Mouse (Mus musculus) forebrain, postnatal 0 days (tissue): Measurements from ENCODE around the gene Taf5l. TPM values are rescaled to one million over a fixed set of nuclear protein-coding genes. Genes with fewer than 3 reads are reported as not detected.

ENCODE experiments used
- ATAC-seq: fragments of 200-750 bp; cut with Nextera tagmentation; 2 replicates; pipeline ENCODE4 v1.8.0; 2017; ENCODE audit warnings: mild to moderate bottlenecking, moderate library complexity
- DNase-seq: peaks from one replicate; pipeline ENCODE4 v3.0.0-alpha.2; 2015
- H3K27ac ChIP-seq: fragments of 300-500 bp; sonication (generic); 2 replicates; pipeline ENCODE4 v1.5.1; 2014; ENCODE audit warnings: low read depth, mild to moderate bottlenecking, antibody characterized with exemption, low read length, moderate library complexity, mixed read lengths
- H3K27me3 ChIP-seq: fragments of 300-500 bp; sonication (generic); 2 replicates; pipeline ENCODE4 v1.6.1; 2014; ENCODE audit warnings: mild to moderate bottlenecking, low read length, mixed read lengths; ENCODE audit not compliant: insufficient read depth
- H3K36me3 ChIP-seq: fragments of 300-500 bp; sonication (generic); 2 replicates; pipeline ENCODE4 v1.6.1; 2014; ENCODE audit warnings: mild to moderate bottlenecking, moderate library complexity; ENCODE audit not compliant: insufficient read depth
- H3K4me1 ChIP-seq: fragments of 300-500 bp; sonication (generic); 2 replicates; pipeline ENCODE4 v1.6.1; 2014; ENCODE audit warnings: antibody characterized with exemption; ENCODE audit not compliant: insufficient read depth
- H3K4me2 ChIP-seq: fragments of 300-500 bp; sonication (generic); 2 replicates; pipeline ENCODE4 v1.6.1; 2014; ENCODE audit warnings: low read depth, mild to moderate bottlenecking, moderate library complexity
- H3K4me3 ChIP-seq: fragments of 300-500 bp; sonication (generic); 2 replicates; pipeline ENCODE4 v1.5.1; 2014; ENCODE audit warnings: low read depth, low read length, mixed read lengths
- H3K9ac ChIP-seq: fragments of 300-500 bp; sonication (generic); 2 replicates; pipeline ENCODE4 v1.6.1; 2014; ENCODE audit warnings: mild to moderate bottlenecking
- H3K9me3 ChIP-seq: fragments of 300-500 bp; sonication (generic); 2 replicates; pipeline ENCODE4 v1.6.1; 2016; ENCODE audit warnings: low read length
- CTCF ChIP-seq: sonication (generic); IDR thresholded peaks from 2 replicates; pipeline ENCODE4 v1.5.1; 2016; ENCODE audit warnings: antibody characterized with exemption, control low read depth, low read depth
- WGBS: fragments of 180-500 bp; shearing (Covaris S2); extraction: QIAGEN DNeasy Blood & Tissue Kit; methylation state at CpG from one replicate; pipeline ENCODE4 v1.1.7; 2014; 5-methylcytosine and 5-hydroxymethylcytosine counted together
- microRNA counts: library from miRNA; unstranded; fragments of <30 nt; microRNA quantifications from one replicate; lab custom pipeline; 2015
- microRNA-seq, 2 experiments: library from miRNA; unstranded; fragments of <30 nt; microRNA quantifications; one replicate each; pipeline ENCODE4; 2016
- polyA plus RNA-seq: library from polyadenylated mRNA; unstranded; fragments of >200 nt; fragmentation: Nextera tagmentation; extraction: Ambion mirVana; gene quantifications from 2 replicates; pipeline ENCODE4 v1.2.1, GENCODE M21; 2015
- total RNA-seq: library from RNA; depleted of rRNA; stranded (reverse); fragments of >200 nt; gene quantifications from 2 replicates; pipeline ENCODE4 v1.2.3, GENCODE M21; 2014; rRNA removed

The Taf5l gene
- total and polyA plus RNA-seq, 2 experiments from 2014 or later = 24.4 to 39.8 TPM

- Histone ChIP-seq H3K36me3 (peaks cover 26% of the 10 kb centered on the region), H3K4me1 (peaks cover 10% of the 10 kb centered on the region; the same call in 1 of the 2 replicates), H3K9ac (peak within 1 kb of the TSS; percentile 61), H3K4me3 (peak within 1 kb of the TSS; percentile 95), H3K4me2 (peak within 1 kb of the TSS; percentile 85), H3K27ac (peak within 1 kb of the TSS; percentile 82), H3K9me3 (no peaks in the 10 kb centered on the region), H3K27me3 (no peaks in the 10 kb centered on the region)
- no peak; the same call in 1 of the 2 replicates for TF ChIP-seq CTCF
- peak; percentile 100 for DNase-seq
- ATAC-seq = peak; percentile 92
- WGBS = under 1% methylated on average over 77 of the region's 77 CpGs
Observed at GRCm38 (mm10) chr8:123948942-123949685, 72.1 kb downstream of the Taf5l start, which contains the start of gene Nup133. Nup133 (minus strand) TSS chr8:123949265.

MicroRNAs encoded within 50 kb of the gene (microRNA counts, 519-probe panel; counts per million panel counts)
- microRNA mmu-miR-1967 (lab: Ali Mortazavi, UCI) = not detected

Small RNA genes lying within 50 kb of the gene (microRNA-seq; reads per million reads assigned to microRNA genes)
- gene Mir1967 = 0 to 0.39 reads per million in 2 experiments

Other genes starting within 250 kb of the Taf5l start
- gene Rab4a, start 215.4 kb downstream of the Taf5l start, total RNA-seq = 70.9 and 72.8 TPM in 2 replicates
- gene Rab4a, start 215.4 kb downstream of the Taf5l start, polyA plus RNA-seq = 113 and 127 TPM in 2 replicates
- gene Ccsap, start 161.2 kb downstream of the Taf5l start, total RNA-seq = 19.5 and 21.8 TPM in 2 replicates
- gene Ccsap, start 161.2 kb downstream of the Taf5l start, polyA plus RNA-seq = 10.0 and 10.6 TPM in 2 replicates
- gene Acta1, start 126.6 kb downstream of the Taf5l start, total RNA-seq = 10.5 and 20.1 TPM in 2 replicates
- gene Acta1, start 126.6 kb downstream of the Taf5l start, polyA plus RNA-seq = 17.1 and 20.4 TPM in 2 replicates
- gene Nup133, start 72.1 kb downstream of the Taf5l start, total RNA-seq = 21.9 and 31.8 TPM in 2 replicates
- 16.4 and 17.3 TPM in 2 replicates for gene Nup133, start 72.1 kb downstream of the Taf5l start, polyA plus RNA-seq
- 33.7 and 35.4 TPM in 2 replicates for gene Abcb10, start 38.3 kb downstream of the Taf5l start, total RNA-seq
- 8.3 and 10.4 TPM in 2 replicates for gene Abcb10, start 38.3 kb downstream of the Taf5l start, polyA plus RNA-seq
- gene Urb2, start 111 bp upstream of the Taf5l start, total RNA-seq = 12.7 and 14.8 TPM in 2 replicates
- gene Urb2, start 111 bp upstream of the Taf5l start, polyA plus RNA-seq = 1.2 and 1.8 TPM in 2 replicates
- gene Galnt2, start 210.0 kb upstream of the Taf5l start, total RNA-seq = 55.4 and 55.5 TPM in 2 replicates
- 58.2 and 63.1 TPM in 2 replicates for gene Galnt2, start 210.0 kb upstream of the Taf5l start, polyA plus RNA-seq